Mouse (Mus musculus) forelimb bud, embryonic 11.5 days (tissue): ENCODE measurements around the gene Hist2h4.
"Not testable (repeated sequence)": the region's sequence is repeated elsewhere in the genome, so short reads cannot be mapped to it uniquely, and the experiment has no call there.

Source experiments
- DNase-seq: peaks from one replicate; pipeline ENCODE4 v3.0.0-alpha.2; 2012; ENCODE audit warnings: low read depth, low spot score

Hist2h4 gene

DNA sequence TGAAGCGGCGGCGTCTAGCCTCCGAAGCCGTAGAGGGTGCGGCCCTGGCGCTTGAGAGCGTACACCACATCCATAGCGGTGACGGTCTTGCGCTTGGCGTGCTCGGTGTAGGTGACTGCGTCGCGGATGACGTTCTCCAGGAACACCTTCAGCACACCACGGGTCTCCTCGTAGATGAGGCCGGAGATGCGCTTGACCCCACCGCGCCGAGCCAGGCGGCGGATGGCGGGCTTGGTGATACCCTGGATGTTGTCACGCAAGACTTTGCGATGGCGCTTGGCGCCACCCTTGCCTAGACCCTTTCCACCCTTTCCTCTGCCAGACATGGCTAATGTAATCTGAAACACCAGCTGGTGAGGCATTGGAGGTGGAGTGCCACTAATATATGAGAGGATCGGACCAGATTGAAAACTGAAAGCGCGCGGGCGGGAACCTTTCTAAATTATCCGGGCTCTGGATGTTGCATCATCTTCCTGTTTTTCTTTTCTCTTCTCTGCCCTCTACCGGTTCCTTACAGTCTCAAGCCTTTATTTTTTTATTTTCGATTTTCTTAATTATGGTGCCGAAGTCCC, at the start of gene Hist2h4:
Hist2h4 (minus strand) TSS at position 333 of the 572 bp plus-strand sequence.
- peak; percentile 96 for DNase-seq

- no peak for DNase-seq
Observed at GRCm38 (mm10) chr3:96312341-96313098, 49.4 kb upstream of the Hist2h4 start.

- DNase-seq: no peak
Observed at GRCm38 (mm10) chr3:96309441-96309840, 46.3 kb upstream of the Hist2h4 start.

- DNase-seq: no peak
Observed at GRCm38 (mm10) chr3:96306506-96306905, 43.4 kb upstream of the Hist2h4 start.

GRCm38 (mm10) chr3:96302076-96302475, 39.0 kb upstream of the Hist2h4 start:
- no peak for DNase-seq

GRCm38 (mm10) chr3:96300706-96301529, 37.8 kb upstream of the Hist2h4 start:
- no peak for DNase-seq

GRCm38 (mm10) chr3:96299562-96299961, 36.5 kb upstream of the Hist2h4 start:
- DNase-seq: no peak

- no peak for DNase-seq
Observed at GRCm38 (mm10) chr3:96298360-96298759, 35.2 kb upstream of the Hist2h4 start.

DNA sequence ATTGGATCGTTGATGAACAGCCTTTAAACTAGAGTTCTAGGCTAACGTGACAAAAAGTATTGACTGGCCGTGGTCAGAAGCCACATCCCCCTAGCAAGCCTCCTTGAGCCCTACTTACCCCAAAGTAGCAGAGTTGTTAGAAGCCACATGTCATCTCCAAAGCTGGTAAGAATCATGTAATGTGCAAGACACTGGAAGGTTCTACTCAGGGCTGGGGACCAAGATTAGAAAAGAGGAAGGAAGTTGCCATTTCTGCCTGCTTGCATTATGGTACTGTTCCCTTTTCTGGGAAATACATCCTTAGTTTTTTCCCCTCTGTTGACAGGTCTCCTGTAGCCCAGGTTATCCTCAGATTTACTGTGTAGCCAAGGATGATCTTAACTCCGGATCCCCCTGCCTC, 30.7 kb upstream of the Hist2h4 start, which contains the start of gene Fcgr1:
Fcgr1 (minus strand) TSS at position 183 of the 400 bp plus-strand sequence.
- DNase-seq: no peak

GRCm38 (mm10) chr3:96293368-96293767, 30.3 kb upstream of the Hist2h4 start:
- DNase-seq: no peak

GRCm38 (mm10) chr3:96292641-96293040, 29.5 kb upstream of the Hist2h4 start:
- no peak for DNase-seq

DNA sequence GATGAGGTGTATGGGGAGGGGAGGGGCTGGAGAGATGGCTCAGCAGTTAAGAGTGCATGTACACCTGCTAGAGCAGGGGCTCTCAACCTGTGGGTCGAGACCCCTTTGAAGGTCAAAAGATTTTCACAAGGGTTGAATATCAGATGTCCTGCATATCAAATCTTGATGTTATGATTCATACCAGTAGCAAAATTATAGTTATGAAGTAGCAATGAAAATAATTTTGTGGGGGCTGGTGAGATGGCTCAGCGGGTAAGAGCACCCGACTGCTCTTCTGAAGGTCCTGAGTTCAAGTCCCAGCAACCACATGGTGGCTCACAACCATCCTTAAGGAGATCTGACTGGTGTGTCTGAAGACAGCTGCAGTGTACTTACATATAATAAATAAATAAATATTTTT, 27.6 kb upstream of the Hist2h4 start:
- DNase-seq: not testable (repeated sequence)

- no peak for DNase-seq
Observed at GRCm38 (mm10) chr3:96289201-96289600, 26.1 kb upstream of the Hist2h4 start.

DNA sequence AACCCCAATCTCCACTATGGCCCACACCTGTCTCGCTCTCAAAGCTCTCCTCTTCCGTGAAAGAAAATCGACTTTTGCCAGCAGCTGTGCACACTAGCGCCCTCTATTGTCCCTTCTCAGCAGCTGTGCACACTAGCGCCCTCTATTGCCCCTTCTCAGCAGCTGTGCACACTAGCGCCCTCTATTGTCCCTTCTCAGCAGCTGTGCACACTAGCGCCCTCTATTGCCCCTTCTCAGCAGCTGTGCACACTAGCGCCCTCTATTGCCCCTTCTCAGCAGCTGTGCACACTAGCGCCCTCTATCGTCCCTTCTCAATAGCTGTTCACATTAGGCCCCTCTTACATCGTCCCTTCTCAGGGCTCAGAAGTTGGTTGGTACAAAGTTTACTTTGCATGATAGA, 24.2 kb upstream of the Hist2h4 start:
- DNase-seq: not testable (repeated sequence)

DNA sequence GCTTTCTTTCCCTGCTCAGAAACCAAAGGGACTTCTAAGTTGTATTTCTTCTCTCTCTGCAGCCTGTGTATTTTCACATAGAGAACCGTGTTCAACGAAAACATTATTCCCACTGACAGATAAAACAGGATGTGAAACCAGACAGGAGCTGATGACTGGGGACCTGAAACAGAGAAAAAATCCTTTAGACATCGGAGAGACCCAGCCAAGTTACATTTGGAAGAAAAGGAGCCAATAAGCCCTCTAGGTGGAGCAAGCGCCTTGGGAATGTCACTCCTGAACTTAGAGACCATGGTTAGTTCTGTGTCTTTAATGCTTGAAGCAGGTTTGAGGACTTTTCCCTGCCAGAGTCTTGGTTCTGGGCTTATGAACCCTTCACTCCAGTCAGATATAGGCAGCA, 21.3 kb upstream of the Hist2h4 start:
- peak; percentile 45 for DNase-seq

- DNase-seq: no peak
Observed at GRCm38 (mm10) chr3:96280660-96281059, 17.5 kb upstream of the Hist2h4 start.

DNA sequence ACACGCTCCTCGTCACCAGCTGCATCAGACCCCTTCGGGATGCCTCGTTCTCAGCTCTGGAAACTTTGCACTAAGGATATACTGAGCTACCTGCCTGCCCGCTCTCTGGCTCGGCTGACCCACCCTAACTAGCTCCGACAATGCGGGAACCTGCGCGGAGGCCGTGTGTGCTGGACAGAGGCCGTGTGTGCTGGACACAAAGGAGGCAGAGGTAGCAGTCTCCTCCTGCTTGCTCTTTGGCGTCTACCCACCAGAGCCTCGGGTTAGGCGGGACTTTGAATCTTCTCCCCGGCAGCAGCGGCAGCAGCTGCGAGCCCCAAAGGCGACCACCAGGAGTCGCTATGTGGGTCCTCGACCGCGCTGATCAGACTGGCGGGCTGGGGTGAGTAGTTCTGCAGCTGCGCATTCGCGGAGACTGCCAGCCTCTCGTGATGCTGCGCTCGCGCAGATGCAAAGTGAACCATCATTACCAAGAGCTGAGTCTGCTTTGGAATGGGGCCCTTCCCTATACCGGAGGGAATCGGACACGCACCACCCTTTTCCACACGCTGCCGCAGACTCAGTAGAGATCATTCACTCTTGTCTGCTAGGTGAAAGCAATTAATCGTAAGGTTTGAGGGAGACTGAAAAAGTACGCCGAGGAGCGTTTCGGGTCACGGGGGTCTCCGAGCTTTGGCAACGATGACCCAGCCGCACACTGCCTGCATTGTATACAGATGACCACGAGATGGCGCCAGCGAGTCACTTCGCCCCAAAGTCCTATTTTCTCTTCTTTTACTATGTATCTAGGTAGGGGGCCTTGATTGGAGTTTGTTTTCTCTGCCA, 14.9 kb upstream of the Hist2h4 start:
- peak; percentile 96 for DNase-seq

DNA sequence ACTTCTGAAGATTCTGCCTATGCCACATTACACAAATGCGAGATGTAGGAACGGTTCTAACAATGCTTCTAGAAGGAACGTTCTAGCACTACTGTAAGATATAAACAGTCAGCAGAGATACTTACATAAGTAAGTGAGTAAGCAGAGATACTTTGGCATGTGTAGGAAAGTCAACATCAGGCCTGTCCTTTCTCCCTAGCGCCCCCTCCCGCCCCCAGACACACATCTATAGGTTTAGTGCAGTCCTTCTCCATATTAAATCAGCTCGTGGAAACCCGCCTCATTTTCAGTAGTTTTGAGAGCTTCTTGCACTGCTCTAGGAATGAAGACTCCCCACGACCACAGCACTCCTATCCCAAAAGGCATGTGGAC, 14.3 kb upstream of the Hist2h4 start:
- DNase-seq: no peak

GRCm38 (mm10) chr3:96273591-96274465, 10.7 kb upstream of the Hist2h4 start:
- peak; percentile 52 for DNase-seq
